Mouse (Mus musculus): Measurements from ENCODE around the gene Gpr21. TPM values are rescaled to one million over a fixed set of nuclear protein-coding genes. Genes with fewer than 3 reads are reported as not detected.

Gene Gpr21
- polyA plus RNA-seq, 1 experiment from 2014 or later: 0.84 TPM

- no peaks in the 10 kb centered on the region for H3K4me1 ChIP-seq
These were observed 3.1 kb downstream of the Gpr21 start for GRCm38 (mm10) chr2:37519286-37519640.

GRCm38 (mm10) chr2:37527587-37527986, 11.5 kb downstream of the Gpr21 start:
- no peaks in the 10 kb centered on the region for H3K27me3 ChIP-seq
- no peaks in the 10 kb centered on the region; the same call in 1 of the 2 replicates for H3K36me3 ChIP-seq
- ATAC-seq (ENCODE audit: insufficient number of reproducible peaks, low FRiP score, low TSS enrichment, low read depth): no peak
- no peak overlapping the region for H3K4me2 ChIP-seq
- H3K9me3 ChIP-seq: no peaks in the 10 kb centered on the region
- no peak overlapping the region for H3K9ac ChIP-seq
- H3K4me3 ChIP-seq: no peak overlapping the region
- no peaks in the 10 kb centered on the region for H3K4me1 ChIP-seq
- no peak overlapping the region for H3K27ac ChIP-seq

More at GRCm38 (mm10) chr2:37519286-37519640, 3.1 kb downstream of the Gpr21 start:
- no peak for ATAC-seq (ENCODE audit: insufficient number of reproducible peaks, low FRiP score, low TSS enrichment, low read depth)
- H3K27me3 ChIP-seq: no peaks in the 10 kb centered on the region
- H3K36me3 ChIP-seq: peaks cover 18% of the 10 kb centered on the region
- WGBS: 93% methylated on average over 1 of the region's 1 CpGs
- no peak overlapping the region for H3K27ac ChIP-seq
- H3K9me3 ChIP-seq: no peaks in the 10 kb centered on the region
- no peak overlapping the region for H3K9ac ChIP-seq
- no peak overlapping the region for H3K4me3 ChIP-seq
- H3K4me2 ChIP-seq: no peak overlapping the region

GRCm38 (mm10) chr2:37529397-37529796, 13.3 kb downstream of the Gpr21 start:
- H3K9ac ChIP-seq: no peak overlapping the region
- no peak overlapping the region for H3K27ac ChIP-seq
- peaks cover 9% of the 10 kb centered on the region for H3K36me3 ChIP-seq
- WGBS: 87% methylated on average over 2 of the region's 2 CpGs
- ATAC-seq (ENCODE audit: insufficient number of reproducible peaks, low FRiP score, low TSS enrichment, low read depth): no peak
- H3K9me3 ChIP-seq: no peaks in the 10 kb centered on the region
- no peaks in the 10 kb centered on the region for H3K27me3 ChIP-seq
- H3K4me3 ChIP-seq: no peak overlapping the region
- no peak overlapping the region for H3K4me2 ChIP-seq
- no peaks in the 10 kb centered on the region for H3K4me1 ChIP-seq

- Histone ChIP-seq H3K36me3 (peaks cover 17% of the 10 kb centered on the region), H3K27ac (no peak overlapping the region), H3K9me3 (no peaks in the 10 kb centered on the region), H3K4me2 (no peak overlapping the region), H3K4me1 (no peaks in the 10 kb centered on the region), H3K4me3 (no peak overlapping the region), H3K9ac (no peak overlapping the region), H3K27me3 (no peaks in the 10 kb centered on the region)
- 94% methylated on average over 1 of the region's 1 CpGs for WGBS
- ATAC-seq (ENCODE audit: insufficient number of reproducible peaks, low FRiP score, low TSS enrichment, low read depth): no peak
These were observed 14.6 kb downstream of the Gpr21 start for GRCm38 (mm10) chr2:37530766-37531165.

- peaks cover 17% of the 10 kb centered on the region for H3K36me3 ChIP-seq
- no peak overlapping the region for H3K27ac ChIP-seq
- no peak overlapping the region for H3K4me2 ChIP-seq
- ATAC-seq (ENCODE audit: insufficient number of reproducible peaks, low FRiP score, low TSS enrichment, low read depth): no peak
- H3K4me3 ChIP-seq: no peak overlapping the region
- 79% methylated on average over 3 of the region's 3 CpGs for WGBS
- no peaks in the 10 kb centered on the region for H3K9me3 ChIP-seq
- H3K9ac ChIP-seq: no peak overlapping the region
- no peaks in the 10 kb centered on the region for H3K27me3 ChIP-seq
- H3K4me1 ChIP-seq: no peaks in the 10 kb centered on the region
These were observed 15.5 kb downstream of the Gpr21 start for GRCm38 (mm10) chr2:37531639-37532038.

DNA sequence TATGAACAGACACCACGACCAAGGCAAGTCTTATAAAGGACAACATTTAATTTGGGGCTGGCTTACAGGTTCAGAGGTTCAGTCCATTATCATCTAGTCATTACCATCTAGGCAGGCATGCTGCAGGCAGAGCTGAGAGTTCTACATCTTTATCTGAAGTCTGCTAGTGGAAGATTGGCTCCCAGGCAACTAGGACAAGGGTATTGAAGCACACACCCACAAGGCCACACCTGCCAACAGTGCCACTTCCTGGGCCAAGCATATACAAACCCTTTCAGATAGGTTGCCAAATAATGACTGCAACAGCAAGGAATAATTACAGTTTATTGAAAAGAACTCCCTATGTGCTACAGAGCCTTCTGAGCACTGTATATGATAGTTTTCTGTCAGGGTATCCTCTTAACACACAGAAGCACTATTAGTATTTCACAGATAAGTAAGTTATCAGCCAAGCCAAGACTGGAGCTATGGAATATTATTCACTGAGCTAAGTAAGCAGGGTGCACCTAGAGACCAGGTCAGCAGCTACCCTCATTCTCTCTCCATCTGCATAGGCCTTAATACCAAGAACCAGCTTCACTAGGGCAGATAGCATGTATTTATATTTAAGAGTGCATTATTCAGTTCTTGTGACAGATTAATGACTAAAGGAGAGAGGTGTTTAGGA, 33.3 kb downstream of the Gpr21 start:
- Histone ChIP-seq H3K4me3 (no peak overlapping the region), H3K4me2 (no peak overlapping the region), H3K9ac (no peak overlapping the region), H3K27ac (no peak overlapping the region), H3K4me1 (no peaks in the 10 kb centered on the region), H3K36me3 (peaks cover 79% of the 10 kb centered on the region), H3K27me3 (no peaks in the 10 kb centered on the region), H3K9me3 (no peaks in the 10 kb centered on the region)
- 89% methylated on average over 1 of the region's 1 CpGs for WGBS
- ATAC-seq (ENCODE audit: insufficient number of reproducible peaks, low FRiP score, low TSS enrichment, low read depth): no peak

GRCm38 (mm10) chr2:37556366-37556765, 40.2 kb downstream of the Gpr21 start:
- ATAC-seq (ENCODE audit: insufficient number of reproducible peaks, low FRiP score, low TSS enrichment, low read depth): no peak
- H3K4me3 ChIP-seq: no peak overlapping the region
- no peak overlapping the region for H3K27ac ChIP-seq
- H3K36me3 ChIP-seq: peaks cover 74% of the 10 kb centered on the region
- H3K4me2 ChIP-seq: no peak overlapping the region
- H3K4me1 ChIP-seq: no peaks in the 10 kb centered on the region
- no peaks in the 10 kb centered on the region for H3K27me3 ChIP-seq
- H3K9ac ChIP-seq: no peak overlapping the region
- no peaks in the 10 kb centered on the region for H3K9me3 ChIP-seq
- 62% methylated on average over 2 of the region's 2 CpGs for WGBS

- no peak overlapping the region for H3K4me3 ChIP-seq
- no peak for ATAC-seq (ENCODE audit: insufficient number of reproducible peaks, low FRiP score, low TSS enrichment, low read depth)
These were observed 49.4 kb downstream of the Gpr21 start for GRCm38 (mm10) chr2:37565579-37565978.

GRCm38 (mm10) chr2:37566035-37566434, 49.9 kb downstream of the Gpr21 start:
- Histone ChIP-seq H3K9me3 (no peaks in the 10 kb centered on the region), H3K27ac (no peak overlapping the region), H3K4me1 (no peaks in the 10 kb centered on the region), H3K27me3 (no peaks in the 10 kb centered on the region), H3K9ac (no peak overlapping the region), H3K4me3 (no peak overlapping the region), H3K36me3 (peaks cover 74% of the 10 kb centered on the region), H3K4me2 (no peak overlapping the region)
- WGBS: 77% methylated on average over 1 of the region's 1 CpGs
- ATAC-seq (ENCODE audit: insufficient number of reproducible peaks, low FRiP score, low TSS enrichment, low read depth): no peak

More at GRCm38 (mm10) chr2:37565579-37565978, 49.4 kb downstream of the Gpr21 start:
- no peak overlapping the region for H3K4me2 ChIP-seq
- no peaks in the 10 kb centered on the region for H3K9me3 ChIP-seq
- H3K9ac ChIP-seq: no peak overlapping the region
- no peaks in the 10 kb centered on the region for H3K4me1 ChIP-seq
- WGBS: 62% methylated on average over 2 of the region's 2 CpGs
- H3K27me3 ChIP-seq: no peaks in the 10 kb centered on the region
- no peak overlapping the region for H3K27ac ChIP-seq
- peaks cover 79% of the 10 kb centered on the region for H3K36me3 ChIP-seq

- H3K36me3 ChIP-seq: peaks cover 44% of the 10 kb centered on the region
- H3K4me3 ChIP-seq: no peak overlapping the region
- ATAC-seq (ENCODE audit: insufficient number of reproducible peaks, low FRiP score, low TSS enrichment, low read depth): no peak
- WGBS: 70% methylated on average over 5 of the region's 5 CpGs
- H3K4me2 ChIP-seq: no peak overlapping the region
- no peaks in the 10 kb centered on the region for H3K4me1 ChIP-seq
- no peak overlapping the region for H3K27ac ChIP-seq
- H3K9me3 ChIP-seq: no peaks in the 10 kb centered on the region
- H3K9ac ChIP-seq: no peak overlapping the region
- H3K27me3 ChIP-seq: no peaks in the 10 kb centered on the region
These were observed 53.8 kb downstream of the Gpr21 start for GRCm38 (mm10) chr2:37569888-37570287.

Other genes starting within 250 kb of the Gpr21 start
- gene Olfr368, start 189.8 kb upstream of the Gpr21 start, polyA plus RNA-seq (2015; fragmentation: Nextera tagmentation; extraction: Ambion mirVana): not detected in 2 replicates
- 38.5 TPM in 2 replicates for gene Pdcl, start 157.0 kb upstream of the Gpr21 start, polyA plus RNA-seq (2015; fragmentation: Nextera tagmentation; extraction: Ambion mirVana)
- gene Rc3h2, start 93.4 kb upstream of the Gpr21 start, polyA plus RNA-seq (2015; fragmentation: Nextera tagmentation; extraction: Ambion mirVana): 12.1 and 14.1 TPM in 2 replicates
- gene Zbtb26, start 73.2 kb upstream of the Gpr21 start, polyA plus RNA-seq (2015; fragmentation: Nextera tagmentation; extraction: Ambion mirVana): 6.0 and 6.2 TPM in 2 replicates
- gene Zbtb6, start 73.2 kb upstream of the Gpr21 start, polyA plus RNA-seq (2015; fragmentation: Nextera tagmentation; extraction: Ambion mirVana): 5.3 and 8.3 TPM in 2 replicates
- 42.2 and 45.1 TPM in 2 replicates for gene Rabgap1, start 73.1 kb upstream of the Gpr21 start, polyA plus RNA-seq (2015; fragmentation: Nextera tagmentation; extraction: Ambion mirVana)
- 26.2 and 30.8 TPM in 2 replicates for gene Strbp, start 187.5 kb downstream of the Gpr21 start, polyA plus RNA-seq (2015; fragmentation: Nextera tagmentation; extraction: Ambion mirVana)